Mouse (Mus musculus) thymus, adult 2 months (tissue): ENCODE measurements around the gene Ptcd3.

ENCODE experiments used
- CTCF ChIP-seq: fragments of 200-500 bp; IDR thresholded peaks from 2 replicates; pipeline ENCODE4 v1.5.1; 2012; ENCODE audit warnings: mild to moderate bottlenecking, control low read depth, low read length, moderate library complexity, borderline replicate concordance; ENCODE audit not compliant: control insufficient read depth, poor library complexity, insufficient read depth; ENCODE audit errors: extremely low read depth
- POLR2A ChIP-seq: fragments of 200-500 bp; IDR thresholded peaks from 2 replicates; pipeline ENCODE4 v1.6.1; 2012; ENCODE audit warnings: mild to moderate bottlenecking, low read length, control low read depth, moderate library complexity; ENCODE audit not compliant: control insufficient read depth, poor library complexity, insufficient read depth; ENCODE audit errors: extremely low read depth

DNA sequence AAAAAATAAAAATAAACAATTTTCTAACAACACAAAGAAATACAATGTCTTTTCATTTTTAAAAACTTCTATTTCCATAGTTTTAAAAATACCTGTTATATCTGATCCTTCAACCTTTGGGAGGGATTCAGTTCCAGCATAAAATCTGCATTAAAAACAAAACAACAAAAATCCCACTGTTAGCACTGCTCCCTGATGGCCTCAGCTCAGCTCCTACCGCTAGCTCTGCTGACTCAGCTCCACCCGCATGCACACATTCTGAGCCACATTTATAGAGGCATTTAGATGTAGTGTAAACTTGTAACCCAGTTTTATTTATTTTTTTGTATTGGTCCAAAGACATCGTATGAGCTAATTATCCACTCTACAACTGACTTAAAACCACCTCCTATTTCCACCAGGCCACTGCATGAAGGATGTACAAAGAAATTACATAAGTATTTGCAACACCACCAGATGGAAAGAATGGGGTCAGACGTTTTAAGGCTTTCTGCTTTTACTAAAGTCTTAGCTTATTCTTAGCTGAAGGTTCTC, 781 bp downstream of the Ptcd3 start:
- TF ChIP-seq CTCF = no peak
- TF ChIP-seq POLR2A = no peak
